Mouse (Mus musculus): ENCODE data around the gene Bod1l. TPM values are rescaled to one million over a fixed set of nuclear protein-coding genes. Genes with fewer than 3 reads are reported as not detected.

Bod1l gene
- 18.2 and 22.5 TPM in 2 replicates for polyA plus RNA-seq (2014; fragmentation: Nextera tagmentation; extraction: Ambion mirVana)

DNA sequence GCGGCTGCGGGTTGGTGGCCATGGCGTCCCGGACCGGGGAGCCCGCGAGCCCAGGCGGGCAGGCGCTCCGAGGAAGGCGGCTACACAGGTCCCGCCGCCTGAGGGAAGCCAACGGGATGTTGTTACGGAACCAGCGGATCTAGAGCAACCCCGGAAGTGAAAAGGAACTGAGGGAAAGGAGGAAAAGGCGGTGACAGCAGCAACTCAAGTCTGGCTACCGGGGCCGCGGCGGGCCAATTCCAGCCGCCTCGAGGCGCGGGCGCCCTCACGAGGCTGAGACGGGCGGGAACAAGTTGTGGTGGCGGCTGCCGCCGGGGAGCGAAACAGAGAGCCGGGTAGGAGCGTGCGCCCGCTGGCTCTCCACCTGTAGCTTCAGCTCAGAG is at the start of gene Bod1l:
Gene Bod1l (minus strand): TSS at position 169 of the 383 bp plus-strand sequence.
- Histone ChIP-seq H3K36me3 (ENCODE audit: control insufficient read depth, insufficient read depth, low read length) (no peaks in the 10 kb centered on the region), H3K9ac (ENCODE audit: low read length) (peak within 1 kb of the TSS; percentile 96), H3K4me3 (ENCODE audit: low read depth, low read length) (peak within 1 kb of the TSS; percentile 97), H3K4me1 (ENCODE audit: control insufficient read depth, insufficient read depth, low read length) (peaks cover 10% of the 10 kb centered on the region; the same call in 1 of the 2 replicates), H3K4me2 (ENCODE audit: low read length) (peak within 1 kb of the TSS; percentile 88), H3K27ac (ENCODE audit: low read depth, low read length) (peak within 1 kb of the TSS; percentile 9; the same call in 1 of the 2 replicates), H3K9me3 (replicated peaks; ENCODE audit: control insufficient read depth, low read length) (no peaks in the 10 kb centered on the region), H3K27me3 (replicated peaks; ENCODE audit: control insufficient read depth, insufficient read depth, low read length) (no peaks in the 10 kb centered on the region)
- ATAC-seq = peak; percentile 97
- DNase-seq (ENCODE audit: low spot score) = peak; percentile 97
- 0% methylated on average over 36 of the region's 38 CpGs for WGBS

DNA sequence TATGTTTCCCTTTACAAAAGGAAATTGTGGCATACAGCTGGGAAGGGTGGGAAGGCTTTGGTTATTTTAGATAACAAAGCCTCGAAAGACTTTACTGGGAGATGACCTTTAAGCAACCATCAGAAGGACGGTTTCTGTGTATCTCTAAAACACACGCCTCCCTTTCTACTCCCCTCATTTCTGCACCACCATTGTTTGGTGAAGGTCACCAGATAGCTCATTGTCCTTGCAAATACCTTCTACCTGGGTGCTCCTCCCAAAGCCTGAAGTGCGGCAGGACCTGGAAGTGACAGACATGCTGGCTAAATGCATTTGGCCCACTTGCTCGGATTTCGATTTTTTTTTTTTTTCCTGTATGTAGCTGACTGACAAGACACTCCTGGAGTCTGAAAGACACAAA is 49.2 kb upstream of the Bod1l start:
- 81% methylated on average over 6 of the region's 6 CpGs for WGBS

DNA sequence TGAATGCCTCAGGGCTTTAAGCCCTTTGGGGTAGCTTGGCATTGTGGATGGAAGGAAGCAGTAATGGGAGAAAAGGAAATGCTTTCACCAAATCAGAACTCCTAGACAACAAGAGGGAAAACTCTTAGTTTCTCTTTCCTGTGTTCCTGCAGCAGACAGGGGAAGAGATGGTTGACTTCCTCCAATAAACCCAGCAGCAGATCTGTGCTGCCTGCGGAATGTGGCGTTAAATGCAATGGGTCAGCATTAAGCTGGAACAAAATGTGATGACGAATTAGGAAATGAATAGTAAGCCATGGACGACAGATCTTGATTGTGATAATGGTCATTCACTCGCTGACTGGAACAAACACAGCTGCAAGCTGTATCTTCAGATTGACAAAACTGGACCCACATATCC is 46.8 kb upstream of the Bod1l start:
- H3K36me3 ChIP-seq (ENCODE audit: control insufficient read depth, insufficient read depth, low read length) = no peaks in the 10 kb centered on the region
- no peaks in the 10 kb centered on the region for H3K27me3 ChIP-seq (replicated peaks; ENCODE audit: control insufficient read depth, insufficient read depth, low read length)
- WGBS = 63% methylated on average over 5 of the region's 5 CpGs
- no peak overlapping the region for H3K4me2 ChIP-seq (ENCODE audit: low read length)
- DNase-seq (ENCODE audit: low spot score) (no peak), ATAC-seq (no peak)
- no peaks in the 10 kb centered on the region for H3K9me3 ChIP-seq (replicated peaks; ENCODE audit: control insufficient read depth, low read length)
- H3K4me1 ChIP-seq (ENCODE audit: control insufficient read depth, insufficient read depth, low read length) = no peaks in the 10 kb centered on the region
- no peak overlapping the region for H3K27ac ChIP-seq (ENCODE audit: low read depth, low read length)
- H3K4me3 ChIP-seq (ENCODE audit: low read depth, low read length) = no peak overlapping the region
- no peak overlapping the region for H3K9ac ChIP-seq (ENCODE audit: low read length)

More for the DNA sequence above, 49.2 kb upstream of the Bod1l start:
- no peak for DNase-seq (ENCODE audit: low spot score)
- H3K4me2 ChIP-seq (ENCODE audit: low read length) = no peak overlapping the region
- H3K27ac ChIP-seq (ENCODE audit: low read depth, low read length) = no peak overlapping the region
- ATAC-seq = no peak
- H3K36me3 ChIP-seq (ENCODE audit: control insufficient read depth, insufficient read depth, low read length) = no peaks in the 10 kb centered on the region
- H3K4me3 ChIP-seq (ENCODE audit: low read depth, low read length) = no peak overlapping the region
- H3K9me3 ChIP-seq (replicated peaks; ENCODE audit: control insufficient read depth, low read length) = no peaks in the 10 kb centered on the region
- no peak overlapping the region for H3K9ac ChIP-seq (ENCODE audit: low read length)
- H3K4me1 ChIP-seq (ENCODE audit: control insufficient read depth, insufficient read depth, low read length) = no peaks in the 10 kb centered on the region
- no peaks in the 10 kb centered on the region for H3K27me3 ChIP-seq (replicated peaks; ENCODE audit: control insufficient read depth, insufficient read depth, low read length)

DNA sequence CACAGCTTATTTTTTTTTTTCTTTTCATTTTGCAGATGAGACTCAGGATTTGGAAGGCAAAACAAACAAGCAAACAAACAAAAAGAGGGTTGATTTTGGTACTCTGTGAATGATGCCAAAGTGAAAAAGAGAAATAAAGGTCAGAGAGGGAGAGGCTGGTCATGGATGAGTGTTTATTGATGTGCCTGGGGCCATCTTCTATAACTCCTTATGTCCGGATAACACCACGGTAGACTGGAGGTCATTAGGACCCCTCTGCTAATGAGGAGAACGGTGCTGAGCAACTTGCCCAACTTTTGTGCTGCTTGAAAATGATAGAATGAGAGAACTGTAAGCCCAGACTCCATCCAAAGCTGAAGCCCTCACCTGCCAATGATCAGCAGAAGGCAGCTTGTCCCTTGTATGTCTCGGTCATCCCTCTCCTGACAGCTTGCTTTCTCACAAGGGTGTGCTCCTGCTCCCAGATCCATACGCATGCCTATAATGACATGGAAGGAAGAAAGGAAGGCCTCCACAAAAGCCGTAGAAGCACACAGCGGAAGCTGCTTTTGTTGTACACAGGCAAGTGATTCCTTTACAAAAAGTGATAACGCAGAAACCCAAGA is 45.2 kb upstream of the Bod1l start:
- Histone ChIP-seq H3K9me3 (replicated peaks; ENCODE audit: control insufficient read depth, low read length) (no peaks in the 10 kb centered on the region), H3K27me3 (replicated peaks; ENCODE audit: control insufficient read depth, insufficient read depth, low read length) (no peaks in the 10 kb centered on the region), H3K36me3 (ENCODE audit: control insufficient read depth, insufficient read depth, low read length) (no peaks in the 10 kb centered on the region), H3K4me3 (ENCODE audit: low read depth, low read length) (no peak overlapping the region), H3K9ac (ENCODE audit: low read length) (no peak overlapping the region), H3K4me2 (ENCODE audit: low read length) (no peak overlapping the region), H3K27ac (ENCODE audit: low read depth, low read length) (no peak overlapping the region), H3K4me1 (ENCODE audit: control insufficient read depth, insufficient read depth, low read length) (no peaks in the 10 kb centered on the region)
- WGBS = 66% methylated on average over 8 of the region's 8 CpGs
- peak; percentile 22; the same call in 1 of the 2 replicates for ATAC-seq
- DNase-seq (ENCODE audit: low spot score) = peak; percentile 3

- Histone ChIP-seq H3K4me3 (ENCODE audit: low read depth, low read length) (no peak overlapping the region), H3K36me3 (ENCODE audit: control insufficient read depth, insufficient read depth, low read length) (no peaks in the 10 kb centered on the region), H3K9ac (ENCODE audit: low read length) (no peak overlapping the region), H3K9me3 (replicated peaks; ENCODE audit: control insufficient read depth, low read length) (no peaks in the 10 kb centered on the region), H3K27me3 (replicated peaks; ENCODE audit: control insufficient read depth, insufficient read depth, low read length) (no peaks in the 10 kb centered on the region), H3K4me2 (ENCODE audit: low read length) (no peak overlapping the region), H3K27ac (ENCODE audit: low read depth, low read length) (no peak overlapping the region), H3K4me1 (ENCODE audit: control insufficient read depth, insufficient read depth, low read length) (no peaks in the 10 kb centered on the region)
- 49% methylated on average over 3 of the region's 3 CpGs for whole genome bisulfite sequencing
- ATAC-seq = peak; percentile 80
- DNase-seq (ENCODE audit: low spot score) = peak; percentile 75
These were observed 44.7 kb upstream of the Bod1l start for GRCm38 (mm10) chr5:41888834-41889233.

GRCm38 (mm10) chr5:41887738-41888137 is 43.6 kb upstream of the Bod1l start:
- no peak overlapping the region for H3K9ac ChIP-seq (ENCODE audit: low read length)
- 0 out of 2 replicates have a peak, but pooled peaks have one; percentile 38 for ATAC-seq
- H3K27ac ChIP-seq (ENCODE audit: low read depth, low read length) = no peak overlapping the region
- DNase-seq (ENCODE audit: low spot score) = peak; percentile 83
- no peaks in the 10 kb centered on the region for H3K27me3 ChIP-seq (replicated peaks; ENCODE audit: control insufficient read depth, insufficient read depth, low read length)
- no peak overlapping the region for H3K4me3 ChIP-seq (ENCODE audit: low read depth, low read length)
- WGBS = 7% methylated on average over 4 of the region's 4 CpGs
- no peaks in the 10 kb centered on the region for H3K36me3 ChIP-seq (ENCODE audit: control insufficient read depth, insufficient read depth, low read length)
- no peak overlapping the region for H3K4me2 ChIP-seq (ENCODE audit: low read length)
- no peaks in the 10 kb centered on the region for H3K4me1 ChIP-seq (ENCODE audit: control insufficient read depth, insufficient read depth, low read length)
- no peaks in the 10 kb centered on the region for H3K9me3 ChIP-seq (replicated peaks; ENCODE audit: control insufficient read depth, low read length)

GRCm38 (mm10) chr5:41884563-41884962 is 40.4 kb upstream of the Bod1l start:
- no peak overlapping the region for H3K27ac ChIP-seq (ENCODE audit: low read depth, low read length)
- no peak overlapping the region for H3K9ac ChIP-seq (ENCODE audit: low read length)
- no peaks in the 10 kb centered on the region for H3K9me3 ChIP-seq (replicated peaks; ENCODE audit: control insufficient read depth, low read length)
- WGBS = 23% methylated on average over 12 of the region's 12 CpGs
- H3K4me3 ChIP-seq (ENCODE audit: low read depth, low read length) = no peak overlapping the region
- DNase-seq (ENCODE audit: low spot score) (peak; percentile 84), ATAC-seq (peak; percentile 57; the same call in 1 of the 2 replicates)
- H3K4me1 ChIP-seq (ENCODE audit: control insufficient read depth, insufficient read depth, low read length) = no peaks in the 10 kb centered on the region
- no peak overlapping the region for H3K4me2 ChIP-seq (ENCODE audit: low read length)
- H3K27me3 ChIP-seq (replicated peaks; ENCODE audit: control insufficient read depth, insufficient read depth, low read length) = no peaks in the 10 kb centered on the region
- H3K36me3 ChIP-seq (ENCODE audit: control insufficient read depth, insufficient read depth, low read length) = no peaks in the 10 kb centered on the region

DNA sequence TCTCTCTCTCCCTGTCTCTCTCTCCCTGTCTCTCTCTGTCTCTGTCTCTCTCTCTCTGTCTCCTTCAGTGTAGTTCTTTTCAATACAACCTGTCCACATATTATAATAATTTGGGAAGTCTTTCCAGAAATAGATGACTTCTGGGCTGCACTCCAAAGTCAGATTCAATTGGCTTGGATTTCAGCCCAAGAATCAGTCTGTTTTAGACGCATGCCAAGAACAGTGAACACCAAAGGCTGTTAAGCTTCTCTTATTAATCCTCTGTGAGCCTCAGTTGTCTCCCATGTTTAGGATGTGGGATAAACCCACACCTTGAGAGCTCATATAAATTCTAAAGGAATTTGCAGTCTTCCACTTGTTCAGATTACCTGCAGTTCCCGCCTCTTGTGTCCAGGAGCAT is 27.0 kb upstream of the Bod1l start:
- Histone ChIP-seq H3K4me1 (ENCODE audit: control insufficient read depth, insufficient read depth, low read length) (no peaks in the 10 kb centered on the region), H3K4me3 (ENCODE audit: low read depth, low read length) (no peak overlapping the region), H3K27ac (ENCODE audit: low read depth, low read length) (no peak overlapping the region), H3K9ac (ENCODE audit: low read length) (no peak overlapping the region), H3K4me2 (ENCODE audit: low read length) (no peak overlapping the region), H3K27me3 (replicated peaks; ENCODE audit: control insufficient read depth, insufficient read depth, low read length) (no peaks in the 10 kb centered on the region), H3K9me3 (replicated peaks; ENCODE audit: control insufficient read depth, low read length) (no peaks in the 10 kb centered on the region), H3K36me3 (ENCODE audit: control insufficient read depth, insufficient read depth, low read length) (no peaks in the 10 kb centered on the region)
- ATAC-seq = peak; percentile 74; the same call in 1 of the 2 replicates
- WGBS = 66% methylated on average over 2 of the region's 2 CpGs
- peak; percentile 80 for DNase-seq (ENCODE audit: low spot score)

GRCm38 (mm10) chr5:41855781-41856180 is 11.7 kb upstream of the Bod1l start:
- H3K4me3 ChIP-seq (ENCODE audit: low read depth, low read length) = no peak overlapping the region
- no peaks in the 10 kb centered on the region for H3K36me3 ChIP-seq (ENCODE audit: control insufficient read depth, insufficient read depth, low read length)
- no peaks in the 10 kb centered on the region for H3K4me1 ChIP-seq (ENCODE audit: control insufficient read depth, insufficient read depth, low read length)
- H3K27ac ChIP-seq (ENCODE audit: low read depth, low read length) = no peak overlapping the region
- no peaks in the 10 kb centered on the region for H3K9me3 ChIP-seq (replicated peaks; ENCODE audit: control insufficient read depth, low read length)
- no peak overlapping the region for H3K4me2 ChIP-seq (ENCODE audit: low read length)
- WGBS = 91% methylated on average over 2 of the region's 2 CpGs
- DNase-seq (ENCODE audit: low spot score) = no peak
- no peaks in the 10 kb centered on the region for H3K27me3 ChIP-seq (replicated peaks; ENCODE audit: control insufficient read depth, insufficient read depth, low read length)
- ATAC-seq = no peak
- no peak overlapping the region for H3K9ac ChIP-seq (ENCODE audit: low read length)

Measured in forebrain, embryonic 14.5 days (tissue).